Comparison of ENCODE assay signal across 9 mouse cellular contexts in the genomic region with DNA sequence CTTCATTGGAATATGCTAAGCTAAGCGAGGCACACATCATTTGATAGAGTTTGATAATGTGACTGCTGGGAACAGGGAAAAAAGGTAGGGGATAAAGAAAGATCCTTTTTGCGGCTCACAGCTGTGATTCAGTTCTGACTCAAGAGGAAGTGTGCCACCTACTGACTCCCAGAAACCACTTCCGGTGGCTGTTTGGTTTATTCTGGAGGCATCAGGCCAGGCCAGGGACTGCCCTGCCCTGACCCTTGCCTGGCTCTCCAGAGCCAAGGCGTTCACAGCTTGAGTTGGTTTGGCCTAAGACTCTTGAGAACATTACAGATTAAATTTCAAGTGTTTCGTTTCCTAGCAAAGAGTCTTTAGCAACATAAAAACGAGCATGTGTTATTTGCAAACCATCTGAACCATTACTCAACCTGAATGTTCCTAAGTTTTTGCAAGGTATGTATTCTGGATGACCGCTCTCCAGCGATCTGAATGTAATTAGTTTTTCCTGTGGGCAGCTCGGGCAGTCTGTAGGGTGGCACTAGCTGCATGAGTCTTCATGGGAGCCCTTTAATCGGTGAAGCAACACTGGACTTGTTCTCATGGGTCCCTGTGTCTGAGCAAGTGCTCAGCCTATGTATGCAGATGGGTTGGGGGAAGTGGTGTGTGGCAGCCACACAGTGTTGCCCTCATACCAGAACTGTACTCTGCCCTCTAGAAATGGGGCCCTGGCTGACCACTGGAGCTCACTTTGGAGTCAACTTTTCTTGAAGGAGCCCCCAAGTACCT. TPM values are rescaled to one million over a fixed set of nuclear protein-coding genes. Genes with fewer than 3 reads are reported as not detected.
DNase-seq lines count a peak whose midpoint lies in the region; ATAC-seq and TF ChIP-seq lines count a peak whose summit lies in the region.
"Had no signal": no experiment of that assay in that cellular context is flagged by ENCODE, and none has a peak within 500 bp of the region (broad histone marks: within the 10 kb centered on the region; RNA-seq: fewer than 3 reads in every experiment).

No protein-coding gene starts in this region.

- no peak overlapping the region for H3K9ac ChIP-seq in limb, embryonic 11.5 days (ENCODE audit: low read length)
- no peak overlapping the region for H3K9ac ChIP-seq in midbrain, embryonic 16.5 days (ENCODE audit: low read depth, low read length)
- H3K9ac ChIP-seq: limb, embryonic 12.5 days had no signal

- ATAC-seq in limb, embryonic 11.5 days (ENCODE audit: insufficient number of reproducible peaks, low FRiP score, low TSS enrichment, low read depth), result no peak
- no peak for ATAC-seq in midbrain, embryonic 16.5 days

- TF ChIP-seq CTCF in gastrocnemius, adult 2 months (IDR thresholded peaks at IDR 0.05), result peak; percentile 58

- peak; percentile 35 for DNase-seq in limb, embryonic 11.5 days (ENCODE audit: low spot score)
- no peak for DNase-seq in limb, embryonic 10.5 days (ENCODE audit: low spot score)
- peak; percentile 74 for DNase-seq in Muller cell, postnatal 12 days (ENCODE audit: inconsistent ontology term)
- peak; percentile 89 for DNase-seq in gastrocnemius, adult 2 months
- DNase-seq in kidney, adult 9 months, result peak; percentile 63
- DNase-seq in lung, postnatal 4 days, result peak; percentile 84 to 89
- DNase-seq in thymus, postnatal 25 days, result peak; percentile 31

- intact Hi-C loops in gastrocnemius, adult 2 months (cut with DNase I), result loop anchor here (1.0 to 5.0 kb wide), 2 partner anchors 56 to 81 kb away; no protein-coding TSS in a partner anchor

- WGBS in limb, embryonic 11.5 days, result 71% methylated on average over 10 of the region's 10 CpGs
- 74% methylated on average over 10 of the region's 10 CpGs for WGBS in limb, embryonic 10.5 days
- WGBS in midbrain, embryonic 16.5 days, result 72% methylated on average over 10 of the region's 10 CpGs

- no peak overlapping the region for H3K4me3 ChIP-seq in limb, embryonic 11.5 days (ENCODE audit: low read depth, low read length)
- no peak overlapping the region for H3K4me3 ChIP-seq in limb, embryonic 10.5 days
- H3K4me3 ChIP-seq in gastrocnemius, adult 2 months, result peak overlapping the region; percentile 51
- H3K4me3 ChIP-seq in midbrain, embryonic 16.5 days (ENCODE audit: low read depth, low read length), result no peak overlapping the region
- H3K4me3 ChIP-seq: limb, embryonic 12.5 days had no signal

- no peaks in the 10 kb centered on the region for H3K36me3 ChIP-seq in limb, embryonic 11.5 days (ENCODE audit: control insufficient read depth, insufficient read depth, low read length)
- H3K36me3 ChIP-seq in limb, embryonic 10.5 days, result no peaks in the 10 kb centered on the region
- H3K36me3 ChIP-seq in midbrain, embryonic 16.5 days (ENCODE audit: control insufficient read depth, insufficient read depth, low read length), result no peaks in the 10 kb centered on the region
- H3K36me3 ChIP-seq: limb, embryonic 12.5 days had no signal

- H3K9me3 ChIP-seq in limb, embryonic 11.5 days (ENCODE audit: control insufficient read depth, low read length), result no peaks in the 10 kb centered on the region
- H3K9me3 ChIP-seq in limb, embryonic 10.5 days (replicated peaks), result no peaks in the 10 kb centered on the region
- no peaks in the 10 kb centered on the region for H3K9me3 ChIP-seq in midbrain, embryonic 16.5 days (replicated peaks; ENCODE audit: control insufficient read depth, low read length, poor library complexity, severe bottlenecking)
- H3K9me3 ChIP-seq: limb, embryonic 12.5 days had no signal

- H3K27ac ChIP-seq in limb, embryonic 11.5 days (replicated peaks; ENCODE audit: low read depth, low read length), result no peak overlapping the region
- H3K27ac ChIP-seq in limb, embryonic 10.5 days, result no peak overlapping the region
- H3K27ac ChIP-seq in gastrocnemius, adult 2 months, result peak overlapping the region; percentile 91
- no peak overlapping the region for H3K27ac ChIP-seq in midbrain, embryonic 16.5 days (ENCODE audit: low read length)
- H3K27ac ChIP-seq: limb, embryonic 12.5 days had no signal

- no peaks in the 10 kb centered on the region for H3K27me3 ChIP-seq in limb, embryonic 11.5 days (ENCODE audit: control insufficient read depth, insufficient read depth, low read length)
- H3K27me3 ChIP-seq in limb, embryonic 10.5 days (ENCODE audit: low read depth, poor library complexity, severe bottlenecking), result no peaks in the 10 kb centered on the region
- no peaks in the 10 kb centered on the region for H3K27me3 ChIP-seq in midbrain, embryonic 16.5 days (ENCODE audit: control insufficient read depth, insufficient read depth, low read depth, low read length)
- H3K27me3 ChIP-seq: limb, embryonic 12.5 days had no signal

- H3K4me1 ChIP-seq in limb, embryonic 11.5 days (ENCODE audit: control insufficient read depth, insufficient read depth, low read length), result no peaks in the 10 kb centered on the region
- H3K4me1 ChIP-seq in limb, embryonic 10.5 days, result peaks cover 7% of the 10 kb centered on the region; the same call in 1 of the 2 replicates
- H3K4me1 ChIP-seq in midbrain, embryonic 16.5 days (ENCODE audit: control insufficient read depth, insufficient read depth, low read length), result no peaks in the 10 kb centered on the region
- H3K4me1 ChIP-seq: limb, embryonic 12.5 days had no signal

- no peak overlapping the region for H3K4me2 ChIP-seq in limb, embryonic 11.5 days (ENCODE audit: low read depth, severe bottlenecking)
- no peak overlapping the region for H3K4me2 ChIP-seq in midbrain, embryonic 16.5 days (ENCODE audit: low read length)
- H3K4me2 ChIP-seq: limb, embryonic 12.5 days had no signal

RNA-seq across cellular contexts. Expression of gene Arrdc3, which starts 57.9 kb away (rescaled TPM):
- 80.1 and 91.0 TPM in 2 replicates for polyA plus RNA-seq in limb, embryonic 11.5 days (2014; fragmentation: Nextera tagmentation; extraction: Ambion mirVana)
- polyA plus RNA-seq in limb, embryonic 10.5 days (2016; fragmentation: Nextera tagmentation; extraction: Ambion mirVana), result 48.6 and 72.1 TPM in 2 replicates
- 100 to 1,000 TPM in 1 of 2 experiments, 10 to 100 TPM in 1; 21.1 to 141 TPM for total RNA-seq in gastrocnemius, adult 2 months (2021)
- polyA plus RNA-seq in midbrain, embryonic 16.5 days (2015; fragmentation: Nextera tagmentation; extraction: Ambion mirVana), result 53.4 and 55.8 TPM in 2 replicates
